Mouse (Mus musculus): ENCODE data around the gene Wrb.
"Not testable (repeated sequence)": the region's sequence is repeated elsewhere in the genome, so short reads cannot be mapped to it uniquely, and the experiment has no call there.

Gene Wrb

GRCm38 (mm10) chr16:96145110-96145800 is at the start of gene Wrb:
TSS of gene Wrb (plus strand) at chr16:96145407.
- DNase-seq (ENCODE audit: low spot score in 2 of 2): peak; percentile 99 to 100

- no peak for DNase-seq (ENCODE audit: low spot score in 2 of 2)
Observed at GRCm38 (mm10) chr16:96095966-96096365, 49.2 kb upstream of the Wrb start.

GRCm38 (mm10) chr16:96097811-96098210 is 47.4 kb upstream of the Wrb start:
- DNase-seq (ENCODE audit: low spot score in 2 of 2): not testable (repeated sequence)

- DNase-seq (ENCODE audit: low spot score in 2 of 2): no peak
Observed at GRCm38 (mm10) chr16:96103036-96103435, 42.2 kb upstream of the Wrb start.

- peak in 1 of 2 experiments; percentile 53 for DNase-seq (ENCODE audit: low spot score in 2 of 2)
Observed at GRCm38 (mm10) chr16:96109673-96110072, 35.5 kb upstream of the Wrb start.

- peak in 1 of 2 experiments; percentile 43 for DNase-seq (ENCODE audit: low spot score in 2 of 2)
Observed at GRCm38 (mm10) chr16:96110655-96111345, 34.4 kb upstream of the Wrb start.

- peak in 1 of 2 experiments; percentile 37 for DNase-seq (ENCODE audit: low spot score in 2 of 2)
Observed at GRCm38 (mm10) chr16:96112769-96113168, 32.4 kb upstream of the Wrb start.

GRCm38 (mm10) chr16:96114729-96115128 is 30.5 kb upstream of the Wrb start:
- no peak for DNase-seq (ENCODE audit: low spot score in 2 of 2)

- no peak for DNase-seq (ENCODE audit: low spot score in 2 of 2)
Observed at GRCm38 (mm10) chr16:96120022-96120623, 25.1 kb upstream of the Wrb start.

- peak in 1 of 2 experiments; percentile 4 for DNase-seq (ENCODE audit: low spot score in 2 of 2)
Observed at GRCm38 (mm10) chr16:96126684-96127171, 18.5 kb upstream of the Wrb start.

- DNase-seq (ENCODE audit: low spot score in 2 of 2): no peak
Observed at GRCm38 (mm10) chr16:96127288-96127656, 17.9 kb upstream of the Wrb start.

- DNase-seq (ENCODE audit: low spot score in 2 of 2): peak; percentile 73 to 92
Observed at GRCm38 (mm10) chr16:96127657-96128344, 17.4 kb upstream of the Wrb start, which contains the start of gene Hmgn1. TSS of gene Hmgn1 (minus strand) at chr16:96127729.

GRCm38 (mm10) chr16:96128466-96128865 is 16.7 kb upstream of the Wrb start:
- DNase-seq (ENCODE audit: low spot score in 2 of 2): no peak

- not testable (repeated sequence) for DNase-seq (ENCODE audit: low spot score in 2 of 2)
Observed at GRCm38 (mm10) chr16:96144748-96145109, 478 bp upstream of the Wrb start.

- no peak for DNase-seq (ENCODE audit: low spot score in 2 of 2)
Observed at GRCm38 (mm10) chr16:96145814-96146213, 607 bp downstream of the Wrb start.

- no peak for DNase-seq (ENCODE audit: low spot score in 2 of 2)
Observed at GRCm38 (mm10) chr16:96148834-96149233, 3.6 kb downstream of the Wrb start.

- no peak for DNase-seq (ENCODE audit: low spot score in 2 of 2)
Observed at GRCm38 (mm10) chr16:96149311-96149710, 4.1 kb downstream of the Wrb start.

- no peak for DNase-seq (ENCODE audit: low spot score in 2 of 2)
Observed at GRCm38 (mm10) chr16:96150995-96151394, 5.8 kb downstream of the Wrb start.

GRCm38 (mm10) chr16:96151551-96151950 is 6.3 kb downstream of the Wrb start:
- DNase-seq (ENCODE audit: low spot score in 2 of 2): peak; percentile 38 to 73

GRCm38 (mm10) chr16:96154476-96154875 is 9.3 kb downstream of the Wrb start:
- no peak for DNase-seq (ENCODE audit: low spot score in 2 of 2)

- no peak for DNase-seq (ENCODE audit: low spot score in 2 of 2)
Observed at GRCm38 (mm10) chr16:96156019-96156418, 10.8 kb downstream of the Wrb start.

GRCm38 (mm10) chr16:96157171-96157570 is 12.0 kb downstream of the Wrb start:
- no peak for DNase-seq (ENCODE audit: low spot score in 2 of 2)

Data from natural killer cell, adult 2 months (primary cell).